Mouse (Mus musculus) liver, postnatal 0 days (tissue): ENCODE measurements at regions not wholly inside any gene's neighbourhood (a gene's known extent, or its start where the extent isn't known, plus 50 kb on each side); places are given as distances from the start of the nearest gene placed in this dataset.

Experiments used
- CTCF ChIP-seq: sonication (generic); IDR thresholded peaks from 2 replicates; pipeline ENCODE4 v1.5.1; 2016; ENCODE audit warnings: antibody characterized with exemption, low read depth
- EP300 ChIP-seq: IDR thresholded peaks from 2 replicates; pipeline ENCODE4 v1.6.1; 2016; ENCODE audit warnings: antibody characterized with exemption, low read depth, mild to moderate bottlenecking

GRCm38 (mm10) chr5:73901651-73902050, 166.6 kb downstream of the Usp46 start:
- TF ChIP-seq CTCF (no peak), EP300 (no peak)
